Mouse (Mus musculus): ENCODE data around the gene Mtmr3. TPM values are rescaled to one million over a fixed set of nuclear protein-coding genes. Genes with fewer than 3 reads are reported as not detected.

The Mtmr3 gene
- total and polyA plus RNA-seq, 3 experiments = 29.1 to 31.9 TPM; not detected in 1

GRCm38 (mm10) chr11:4476184-4476697, 118.4 kb downstream of the Mtmr3 start:
- H3K4me3 ChIP-seq (ENCODE audit: control insufficient read depth in 1 of 2, insufficient read depth in 1 of 2, low read depth in 2 of 2, low read length in 2 of 2) = no peak overlapping the region
- H3K9ac ChIP-seq (ENCODE audit: control insufficient read depth, low read depth, low read length, poor library complexity, severe bottlenecking) = no peak overlapping the region
- no peaks in the 10 kb centered on the region for H3K36me3 ChIP-seq (ENCODE audit: control insufficient read depth in 1 of 2, insufficient read depth in 2 of 2, low read length in 2 of 2)
- H3K27ac ChIP-seq (ENCODE audit: control insufficient read depth, low read depth, low read length) = no peak overlapping the region
- no peaks in the 10 kb centered on the region for H3K27me3 ChIP-seq (ENCODE audit: control insufficient read depth in 1 of 2, insufficient read depth in 2 of 2, low read length in 2 of 2)
- TF ChIP-seq GABPA (IDR thresholded peaks at IDR 0.05; ENCODE audit: low read depth, low read length) = no peak
- TF ChIP-seq TBP (IDR thresholded peaks at IDR 0.05; ENCODE audit: low read depth, low read length) = no peak
- no peak for TF ChIP-seq MXI1 (IDR thresholded peaks at IDR 0.05; ENCODE audit: low read depth, low read length)
- no peak for TF ChIP-seq ELF1 (IDR thresholded peaks at IDR 0.05; ENCODE audit: low read depth, low read length)
- no peak for TF ChIP-seq SMC3 (IDR thresholded peaks at IDR 0.05; ENCODE audit: low read depth, low read length)
- TF ChIP-seq RCOR1 (IDR thresholded peaks at IDR 0.05; ENCODE audit: low read depth, low read length) = no peak
- TF ChIP-seq USF1 (IDR thresholded peaks at IDR 0.05; ENCODE audit: low read depth, low read length) = no peak
- TF ChIP-seq HCFC1 (IDR thresholded peaks at IDR 0.05; ENCODE audit: low read depth, low read length) = no peak
- no peak for TF ChIP-seq TCF12 (IDR thresholded peaks at IDR 0.05; ENCODE audit: low read depth, low read length)
- TF ChIP-seq TAL1 (IDR thresholded peaks at IDR 0.05; ENCODE audit: low read length) = no peak
- TF ChIP-seq BHLHE40 (IDR thresholded peaks at IDR 0.05; ENCODE audit: borderline replicate concordance, low read depth, low read length) = no peak
- no peak for TF ChIP-seq RAD21 (IDR thresholded peaks at IDR 0.05; ENCODE audit: low read depth, low read length)
- no peak for TF ChIP-seq NRF1 (IDR thresholded peaks at IDR 0.05; ENCODE audit: insufficient read depth, low read depth, low read length, poor library complexity, severe bottlenecking)
- TF ChIP-seq GATA1 (IDR thresholded peaks at IDR 0.05; ENCODE audit: low read depth, low read length) = no peak
- TF ChIP-seq USF2 (IDR thresholded peaks at IDR 0.05; ENCODE audit: borderline replicate concordance in 1 of 2, insufficient read depth in 1 of 2, low read depth in 1 of 2, low read length in 2 of 2) = no peak
- no peaks in the 10 kb centered on the region for H3K4me1 ChIP-seq (ENCODE audit: control insufficient read depth in 1 of 2, insufficient read depth in 2 of 2, low read length in 2 of 2)
- H3K79me2 ChIP-seq (ENCODE audit: control insufficient read depth, insufficient read depth, low read length, poor library complexity) = no peaks in the 10 kb centered on the region
- no peaks in the 10 kb centered on the region for H3K9me3 ChIP-seq (replicated peaks; ENCODE audit: insufficient read depth, low read length)
- DNase-seq (ENCODE audit: low read depth, low spot score) = no peak

- no peaks in the 10 kb centered on the region for H3K79me2 ChIP-seq (ENCODE audit: control insufficient read depth, insufficient read depth, low read length, poor library complexity)
- H3K9me3 ChIP-seq (replicated peaks; ENCODE audit: insufficient read depth, low read length) = no peaks in the 10 kb centered on the region
- no peak for DNase-seq (ENCODE audit: low read depth, low spot score)
- H3K27ac ChIP-seq (ENCODE audit: control insufficient read depth, low read depth, low read length) = no peak overlapping the region
- H3K27me3 ChIP-seq (ENCODE audit: control insufficient read depth in 1 of 2, insufficient read depth in 2 of 2, low read length in 2 of 2) = no peaks in the 10 kb centered on the region
- no peak overlapping the region for H3K9ac ChIP-seq (ENCODE audit: control insufficient read depth, low read depth, low read length, poor library complexity, severe bottlenecking)
- no peaks in the 10 kb centered on the region for H3K36me3 ChIP-seq (ENCODE audit: control insufficient read depth in 1 of 2, insufficient read depth in 2 of 2, low read length in 2 of 2)
- no peak overlapping the region for H3K4me3 ChIP-seq (ENCODE audit: control insufficient read depth in 1 of 2, insufficient read depth in 1 of 2, low read depth in 2 of 2, low read length in 2 of 2)
- no peaks in the 10 kb centered on the region for H3K4me1 ChIP-seq (ENCODE audit: control insufficient read depth in 1 of 2, insufficient read depth in 2 of 2, low read length in 2 of 2)
- TF ChIP-seq MYB (IDR thresholded peaks at IDR 0.05; ENCODE audit: low read depth, low read length) (no peak), CHD1 (IDR thresholded peaks at IDR 0.05; ENCODE audit: low read depth, low read length) (no peak), SMC3 (IDR thresholded peaks at IDR 0.05; ENCODE audit: low read depth, low read length) (no peak), USF1 (IDR thresholded peaks at IDR 0.05; ENCODE audit: low read depth, low read length) (no peak)
Observed at GRCm38 (mm10) chr11:4472464-4473179, 122.0 kb downstream of the Mtmr3 start.

All from MEL (cell line).